Mouse (Mus musculus) adipocyte (in vitro differentiated cells): ENCODE measurements around the gene Gsdmc4.
"Not testable (repeated sequence)": the region's sequence is repeated elsewhere in the genome, so short reads cannot be mapped to it uniquely, and the experiment has no call there.

Experiments used
- DNase-seq: peaks from one replicate; pipeline ENCODE4 v3.0.0-alpha.2; 2016; ENCODE audit warnings: low spot score

The Gsdmc4 gene

GRCm38 (mm10) chr15:63912197-63912596 is at the start of gene Gsdmc4:
Gsdmc4 (minus strand) TSS chr15:63912297.
- DNase-seq: not testable (repeated sequence)

GRCm38 (mm10) chr15:63960542-63960941 is 48.4 kb upstream of the Gsdmc4 start:
- no peak for DNase-seq

GRCm38 (mm10) chr15:63957553-63957952 is 45.5 kb upstream of the Gsdmc4 start:
- DNase-seq: no peak

- peak; percentile 9 for DNase-seq
Observed at GRCm38 (mm10) chr15:63953256-63953655, 41.2 kb upstream of the Gsdmc4 start.

GRCm38 (mm10) chr15:63941221-63941620 is 29.1 kb upstream of the Gsdmc4 start:
- DNase-seq: no peak

- no peak for DNase-seq
Observed at GRCm38 (mm10) chr15:63932656-63933055, 20.6 kb upstream of the Gsdmc4 start.

- no peak for DNase-seq
Observed at GRCm38 (mm10) chr15:63931404-63931803, 19.3 kb upstream of the Gsdmc4 start.

- no peak for DNase-seq
Observed at GRCm38 (mm10) chr15:63930107-63931041, 18.3 kb upstream of the Gsdmc4 start.

- no peak for DNase-seq
Observed at GRCm38 (mm10) chr15:63926201-63926600, 14.1 kb upstream of the Gsdmc4 start.

GRCm38 (mm10) chr15:63924484-63924883 is 12.4 kb upstream of the Gsdmc4 start:
- DNase-seq: no peak

- not testable (repeated sequence) for DNase-seq
Observed at GRCm38 (mm10) chr15:63921618-63922017, 9.5 kb upstream of the Gsdmc4 start.

- not testable (repeated sequence) for DNase-seq
Observed at GRCm38 (mm10) chr15:63919728-63920127, 7.6 kb upstream of the Gsdmc4 start.

- DNase-seq: not testable (repeated sequence)
Observed at GRCm38 (mm10) chr15:63916584-63916983, 4.5 kb upstream of the Gsdmc4 start.

- not testable (repeated sequence) for DNase-seq
Observed at GRCm38 (mm10) chr15:63909896-63910295, 2.2 kb downstream of the Gsdmc4 start.

GRCm38 (mm10) chr15:63895560-63896353 is 16.3 kb downstream of the Gsdmc4 start:
- peak; percentile 70 for DNase-seq

GRCm38 (mm10) chr15:63888440-63888839 is 23.7 kb downstream of the Gsdmc4 start:
- DNase-seq: not testable (repeated sequence)

- not testable (repeated sequence) for DNase-seq
Observed at GRCm38 (mm10) chr15:63887949-63888348, 24.1 kb downstream of the Gsdmc4 start.

- DNase-seq: not testable (repeated sequence)
Observed at GRCm38 (mm10) chr15:63878458-63878857, 33.6 kb downstream of the Gsdmc4 start, which contains the start of gene Gsdmc3. Gsdmc3 (minus strand) TSS chr15:63878558.

GRCm38 (mm10) chr15:63876160-63876559 is 35.9 kb downstream of the Gsdmc4 start:
- DNase-seq: not testable (repeated sequence)

GRCm38 (mm10) chr15:63861965-63862364 is 50.1 kb downstream of the Gsdmc4 start:
- not testable (repeated sequence) for DNase-seq
